Mouse (Mus musculus): ENCODE measurements around the gene Tubb3. TPM values are rescaled to one million over a fixed set of nuclear protein-coding genes. Genes with fewer than 3 reads are reported as not detected.

Gene Tubb3
- polyA plus RNA-seq, 1 experiment from 2014 or later: 6.1 TPM

GRCm38 (mm10) chr8:123406786-123407185 is 4.4 kb upstream of the Tubb3 start, which contains the start of gene Mc1r:
Mc1r (plus strand) TSS chr8:123407107.
- Histone ChIP-seq H3K9me3 (ENCODE audit: control insufficient read depth, low read length) (no peaks in the 10 kb centered on the region), H3K4me2 (ENCODE audit: low read length) (no peak within 1 kb of the TSS), H3K9ac (ENCODE audit: low read length) (no peak within 1 kb of the TSS), H3K27ac (replicated peaks in 1 of 2; ENCODE audit: control insufficient read depth in 1 of 2, insufficient read depth in 1 of 2, low read depth in 2 of 2, low read length in 2 of 2) (no peak within 1 kb of the TSS), H3K4me1 (ENCODE audit: control insufficient read depth in 2 of 2, insufficient read depth in 2 of 2, low read length in 2 of 2) (peaks cover 29 to 30% of the 10 kb centered on the region in 2 experiments), H3K27me3 (ENCODE audit: control insufficient read depth, insufficient read depth, low read length) (peaks cover 26% of the 10 kb centered on the region), H3K4me3 (ENCODE audit: control insufficient read depth in 1 of 2, insufficient read depth in 1 of 2, low read depth in 1 of 2, low read length in 2 of 2) (no peak within 1 kb of the TSS), H3K36me3 (ENCODE audit: control insufficient read depth, insufficient read depth, low read length) (peaks cover 17% of the 10 kb centered on the region)
- WGBS: 11% methylated on average over 4 of the region's 4 CpGs
- no peak for ATAC-seq (ENCODE audit: insufficient number of reproducible peaks, insufficient read depth, low FRiP score, low read depth)

- no peak overlapping the region for H3K4me3 ChIP-seq (ENCODE audit: control insufficient read depth in 1 of 2, insufficient read depth in 1 of 2, low read depth in 1 of 2, low read length in 2 of 2)
- H3K9ac ChIP-seq (ENCODE audit: low read length): no peak overlapping the region
- peaks cover 9% of the 10 kb centered on the region for H3K36me3 ChIP-seq (ENCODE audit: control insufficient read depth, insufficient read depth, low read length)
- ATAC-seq (ENCODE audit: insufficient number of reproducible peaks, insufficient read depth, low FRiP score, low read depth): no peak
- peaks cover 30% of the 10 kb centered on the region in 2 experiments for H3K4me1 ChIP-seq (ENCODE audit: control insufficient read depth in 2 of 2, insufficient read depth in 2 of 2, low read length in 2 of 2)
- no peak overlapping the region for H3K27ac ChIP-seq (replicated peaks in 1 of 2; ENCODE audit: control insufficient read depth in 1 of 2, insufficient read depth in 1 of 2, low read depth in 2 of 2, low read length in 2 of 2)
- H3K9me3 ChIP-seq (ENCODE audit: control insufficient read depth, low read length): no peaks in the 10 kb centered on the region
- 82% methylated on average over 13 of the region's 13 CpGs for WGBS
- H3K27me3 ChIP-seq (ENCODE audit: control insufficient read depth, insufficient read depth, low read length): peaks cover 34% of the 10 kb centered on the region
- H3K4me2 ChIP-seq (ENCODE audit: low read length): no peak overlapping the region
Observed at GRCm38 (mm10) chr8:123407612-123408011, 3.6 kb upstream of the Tubb3 start.

GRCm38 (mm10) chr8:123408586-123409544 is 2.4 kb upstream of the Tubb3 start:
- Histone ChIP-seq H3K27ac (replicated peaks in 1 of 2; ENCODE audit: control insufficient read depth in 1 of 2, insufficient read depth in 1 of 2, low read depth in 2 of 2, low read length in 2 of 2) (no peak overlapping the region), H3K4me1 (ENCODE audit: control insufficient read depth in 2 of 2, insufficient read depth in 2 of 2, low read length in 2 of 2) (peaks cover 30% of the 10 kb centered on the region in 2 experiments), H3K9me3 (ENCODE audit: control insufficient read depth, low read length) (no peaks in the 10 kb centered on the region), H3K4me3 (ENCODE audit: control insufficient read depth in 1 of 2, insufficient read depth in 1 of 2, low read depth in 1 of 2, low read length in 2 of 2) (no peak overlapping the region), H3K9ac (ENCODE audit: low read length) (no peak overlapping the region), H3K27me3 (ENCODE audit: control insufficient read depth, insufficient read depth, low read length) (peaks cover 46% of the 10 kb centered on the region), H3K36me3 (ENCODE audit: control insufficient read depth, insufficient read depth, low read length) (no peaks in the 10 kb centered on the region), H3K4me2 (ENCODE audit: low read length) (no peak overlapping the region)
- 57% methylated on average over 9 of the region's 9 CpGs for whole genome bisulfite sequencing
- ATAC-seq (ENCODE audit: insufficient number of reproducible peaks, insufficient read depth, low FRiP score, low read depth): no peak

- Histone ChIP-seq H3K4me1 (ENCODE audit: control insufficient read depth in 2 of 2, insufficient read depth in 2 of 2, low read length in 2 of 2) (peaks cover 30% of the 10 kb centered on the region in 2 experiments), H3K36me3 (ENCODE audit: control insufficient read depth, insufficient read depth, low read length) (no peaks in the 10 kb centered on the region), H3K9ac (ENCODE audit: low read length) (no peak overlapping the region), H3K27me3 (ENCODE audit: control insufficient read depth, insufficient read depth, low read length) (peaks cover 52% of the 10 kb centered on the region), H3K4me2 (ENCODE audit: low read length) (peak overlapping the region; percentile 11; the same call in 1 of the 2 replicates), H3K4me3 (ENCODE audit: control insufficient read depth in 1 of 2, insufficient read depth in 1 of 2, low read depth in 1 of 2, low read length in 2 of 2) (no peak overlapping the region), H3K9me3 (ENCODE audit: control insufficient read depth, low read length) (no peaks in the 10 kb centered on the region), H3K27ac (replicated peaks in 1 of 2; ENCODE audit: control insufficient read depth in 1 of 2, insufficient read depth in 1 of 2, low read depth in 2 of 2, low read length in 2 of 2) (no peak overlapping the region)
- 55% methylated on average over 8 of the region's 8 CpGs for WGBS
- ATAC-seq (ENCODE audit: insufficient number of reproducible peaks, insufficient read depth, low FRiP score, low read depth): peak; percentile 41; the same call in 1 of the 2 replicates
Observed at GRCm38 (mm10) chr8:123410049-123410587, 1.1 kb upstream of the Tubb3 start.

GRCm38 (mm10) chr8:123410788-123411187 is 436 bp upstream of the Tubb3 start:
- H3K9ac ChIP-seq (ENCODE audit: low read length): no peak overlapping the region
- H3K36me3 ChIP-seq (ENCODE audit: control insufficient read depth, insufficient read depth, low read length): no peaks in the 10 kb centered on the region
- WGBS: 16% methylated on average over 11 of the region's 11 CpGs
- peaks cover 30% of the 10 kb centered on the region in 2 experiments for H3K4me1 ChIP-seq (ENCODE audit: control insufficient read depth in 2 of 2, insufficient read depth in 2 of 2, low read length in 2 of 2)
- H3K27ac ChIP-seq (replicated peaks in 1 of 2; ENCODE audit: control insufficient read depth in 1 of 2, insufficient read depth in 1 of 2, low read depth in 2 of 2, low read length in 2 of 2): no peak overlapping the region
- H3K27me3 ChIP-seq (ENCODE audit: control insufficient read depth, insufficient read depth, low read length): peaks cover 52% of the 10 kb centered on the region
- H3K9me3 ChIP-seq (ENCODE audit: control insufficient read depth, low read length): no peaks in the 10 kb centered on the region
- ATAC-seq (ENCODE audit: insufficient number of reproducible peaks, insufficient read depth, low FRiP score, low read depth): no peak
- H3K4me2 ChIP-seq (ENCODE audit: low read length): peak overlapping the region; percentile 56
- peak overlapping the region; percentile 33; a peak in 3 of 4 replicates for H3K4me3 ChIP-seq (ENCODE audit: control insufficient read depth in 1 of 2, insufficient read depth in 1 of 2, low read depth in 1 of 2, low read length in 2 of 2)

- Histone ChIP-seq H3K36me3 (ENCODE audit: control insufficient read depth, insufficient read depth, low read length) (no peaks in the 10 kb centered on the region), H3K9ac (ENCODE audit: low read length) (no peak overlapping the region), H3K9me3 (ENCODE audit: control insufficient read depth, low read length) (no peaks in the 10 kb centered on the region), H3K4me2 (ENCODE audit: low read length) (peak overlapping the region; percentile 56), H3K4me1 (ENCODE audit: control insufficient read depth in 2 of 2, insufficient read depth in 2 of 2, low read length in 2 of 2) (peaks cover 27 to 30% of the 10 kb centered on the region in 2 experiments), H3K27me3 (ENCODE audit: control insufficient read depth, insufficient read depth, low read length) (peaks cover 52% of the 10 kb centered on the region), H3K4me3 (ENCODE audit: control insufficient read depth in 1 of 2, insufficient read depth in 1 of 2, low read depth in 1 of 2, low read length in 2 of 2) (peak overlapping the region; percentile 33), H3K27ac (replicated peaks in 1 of 2; ENCODE audit: control insufficient read depth in 1 of 2, insufficient read depth in 1 of 2, low read depth in 2 of 2, low read length in 2 of 2) (no peak overlapping the region)
- ATAC-seq (ENCODE audit: insufficient number of reproducible peaks, insufficient read depth, low FRiP score, low read depth): peak; percentile 10; the same call in 1 of the 2 replicates
- 12% methylated on average over 16 of the region's 16 CpGs for WGBS
Observed at GRCm38 (mm10) chr8:123411781-123412327, 630 bp downstream of the Tubb3 start.

- no peak overlapping the region for H3K4me2 ChIP-seq (ENCODE audit: low read length)
Observed at GRCm38 (mm10) chr8:123412560-123413170, 1.4 kb downstream of the Tubb3 start.

More at GRCm38 (mm10) chr8:123412560-123413170, 1.4 kb downstream of the Tubb3 start:
- Histone ChIP-seq H3K27ac (replicated peaks in 1 of 2; ENCODE audit: control insufficient read depth in 1 of 2, insufficient read depth in 1 of 2, low read depth in 2 of 2, low read length in 2 of 2) (no peak overlapping the region), H3K9ac (ENCODE audit: low read length) (no peak overlapping the region), H3K27me3 (ENCODE audit: control insufficient read depth, insufficient read depth, low read length) (peaks cover 48% of the 10 kb centered on the region), H3K4me1 (ENCODE audit: control insufficient read depth in 2 of 2, insufficient read depth in 2 of 2, low read length in 2 of 2) (peaks cover 27 to 30% of the 10 kb centered on the region in 2 experiments), H3K4me3 (ENCODE audit: control insufficient read depth in 1 of 2, insufficient read depth in 1 of 2, low read depth in 1 of 2, low read length in 2 of 2) (no peak overlapping the region), H3K36me3 (ENCODE audit: control insufficient read depth, insufficient read depth, low read length) (no peaks in the 10 kb centered on the region), H3K9me3 (ENCODE audit: control insufficient read depth, low read length) (no peaks in the 10 kb centered on the region)
- no peak for ATAC-seq (ENCODE audit: insufficient number of reproducible peaks, insufficient read depth, low FRiP score, low read depth)
- 6% methylated on average over 12 of the region's 12 CpGs for WGBS

Data from heart, embryonic 14.5 days (tissue).